Mouse (Mus musculus) liver, adult 2 months (tissue): ENCODE results near the gene Abcc3.

Experiments used
- CTCF ChIP-seq: fragments of 200-500 bp; IDR thresholded peaks from 2 replicates; pipeline ENCODE4 v1.5.1; 2011; ENCODE audit warnings: low read depth, low read length, control low read depth
- POLR2A ChIP-seq: fragments of 200-500 bp; IDR thresholded peaks from 2 replicates; pipeline ENCODE4 v1.6.1; 2011; ENCODE audit warnings: low read length, control low read depth; ENCODE audit not compliant: insufficient read depth; ENCODE audit errors: extremely low read depth

- TF ChIP-seq CTCF (no peak), POLR2A (no peak)
Measured at GRCm38 (mm10) chr11:94389021-94389420, 3.8 kb downstream of the Abcc3 start.
